Mouse (Mus musculus) G1E (cell line): ENCODE data around the gene Abca3.

Experiments used
- CTCF ChIP-seq: IDR thresholded peaks from 2 replicates; pipeline ENCODE4 v1.5.1; 2012; ENCODE audit warnings: low read depth, low read length, inconsistent platforms, mixed read lengths
- GATA1 ChIP-seq: IDR thresholded peaks from 2 replicates; pipeline ENCODE4 v1.6.1; 2012; ENCODE audit warnings: borderline replicate concordance, low read length, inconsistent platforms, mixed read lengths
- TAL1 ChIP-seq: conservative IDR thresholded peaks from 2 replicates; pipeline ENCODE4 v1.6.1; 2012; ENCODE audit warnings: low read depth, low read length, inconsistent platforms, mixed read lengths

GRCm38 (mm10) chr17:24441148-24441547 is 89.4 kb downstream of the Abca3 start:
- TF ChIP-seq CTCF, result no peak
- TF ChIP-seq TAL1, result no peak
- no peak for TF ChIP-seq GATA1
